Mouse (Mus musculus) hindbrain, embryonic 16.5 days (tissue): ENCODE results near the gene Plcb3. TPM values are rescaled to one million over a fixed set of nuclear protein-coding genes. Genes with fewer than 3 reads are reported as not detected.
A peak's percentile ranks its signal among the peaks of the same experiment; 100 is the strongest.

Source experiments
- ATAC-seq: fragments of 200-750 bp; cut with Nextera tagmentation; 2 replicates; pipeline ENCODE4 v1.8.0; 2017; ENCODE audit warnings: moderate TSS enrichment, moderate library complexity
- H3K27ac ChIP-seq: fragments of 300-500 bp; sonication (generic); 2 replicates; pipeline ENCODE4 v1.5.1; 2014; ENCODE audit warnings: low read depth, mild to moderate bottlenecking, control low read depth, low read length, moderate library complexity
- H3K27me3 ChIP-seq: fragments of 300-500 bp; sonication (generic); replicated peaks from 2 replicates; pipeline ENCODE4 v1.6.1; 2014; ENCODE audit warnings: low read length; ENCODE audit not compliant: control insufficient read depth, insufficient read depth
- H3K36me3 ChIP-seq: fragments of 300-500 bp; sonication (generic); 2 replicates; pipeline ENCODE4 v1.6.1; 2014; ENCODE audit warnings: mild to moderate bottlenecking, low read length, moderate library complexity, mixed read lengths; ENCODE audit not compliant: control insufficient read depth, insufficient read depth
- H3K4me1 ChIP-seq: fragments of 300-500 bp; sonication (generic); 2 replicates; pipeline ENCODE4 v1.6.1; 2014; ENCODE audit warnings: low read depth, low read length; ENCODE audit not compliant: control insufficient read depth, insufficient read depth
- H3K4me2 ChIP-seq: fragments of 300-500 bp; sonication (generic); 2 replicates; pipeline ENCODE4 v1.6.1; 2014; ENCODE audit warnings: mild to moderate bottlenecking, low read length, control low read depth, moderate library complexity
- H3K4me3 ChIP-seq: fragments of 300-500 bp; sonication (generic); 2 replicates; pipeline ENCODE4 v1.5.1; 2014; ENCODE audit warnings: mild to moderate bottlenecking, low read length, control low read depth, moderate library complexity
- H3K9ac ChIP-seq: fragments of 300-500 bp; sonication (generic); 2 replicates; pipeline ENCODE4 v1.6.1; 2014; ENCODE audit warnings: low read depth, mild to moderate bottlenecking, control low read depth, low read length, moderate library complexity
- H3K9me3 ChIP-seq: fragments of 300-500 bp; sonication (generic); 2 replicates; pipeline ENCODE4 v1.6.1; 2014; ENCODE audit warnings: mild to moderate bottlenecking, low read length, moderate library complexity; ENCODE audit not compliant: control insufficient read depth
- WGBS: fragments of 180-500 bp; shearing (Covaris S2); extraction: QIAGEN DNeasy Blood & Tissue Kit; methylation state at CpG from one replicate; pipeline ENCODE4 v1.1.7; 2014; 5-methylcytosine and 5-hydroxymethylcytosine counted together
- polyA plus RNA-seq: library from polyadenylated mRNA; unstranded; fragments of >200 nt; fragmentation: Nextera tagmentation; extraction: Ambion mirVana; gene quantifications from 2 replicates; pipeline ENCODE4 v1.2.1, GENCODE M21; 2015

Gene Plcb3
- polyA plus RNA-seq, 1 experiment from 2014 or later = 13.8 TPM

DNA sequence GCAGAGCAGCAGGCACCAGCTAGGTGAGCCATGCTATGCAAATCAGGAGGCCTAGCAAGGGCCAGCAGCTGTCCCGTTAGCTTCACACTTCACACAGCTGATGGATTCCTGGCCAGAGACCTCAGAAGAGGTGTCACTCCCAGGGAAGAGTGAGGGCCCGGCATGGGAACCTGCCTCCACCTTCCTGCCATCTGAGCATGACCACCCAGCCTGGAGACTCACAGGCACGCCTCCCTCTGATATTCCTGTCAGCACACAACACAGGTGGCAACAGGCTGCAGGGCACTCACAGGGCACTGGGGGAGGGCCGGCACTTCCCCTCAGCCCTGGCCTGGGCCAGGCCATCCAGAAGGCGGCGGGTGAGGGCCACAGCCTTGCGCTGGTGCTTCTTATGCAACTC is 20.8 kb downstream of the Plcb3 start:
- no peaks in the 10 kb centered on the region for H3K9me3 ChIP-seq
- H3K36me3 ChIP-seq = peaks cover 6% of the 10 kb centered on the region; the same call in 1 of the 2 replicates
- peaks cover 11% of the 10 kb centered on the region for H3K4me1 ChIP-seq
- no peak overlapping the region for H3K4me3 ChIP-seq
- ATAC-seq = no peak
- H3K27me3 ChIP-seq = no peaks in the 10 kb centered on the region
- no peak overlapping the region for H3K9ac ChIP-seq
- 96% methylated on average over 7 of the region's 7 CpGs for WGBS
- no peak overlapping the region for H3K4me2 ChIP-seq
- H3K27ac ChIP-seq = no peak overlapping the region

DNA sequence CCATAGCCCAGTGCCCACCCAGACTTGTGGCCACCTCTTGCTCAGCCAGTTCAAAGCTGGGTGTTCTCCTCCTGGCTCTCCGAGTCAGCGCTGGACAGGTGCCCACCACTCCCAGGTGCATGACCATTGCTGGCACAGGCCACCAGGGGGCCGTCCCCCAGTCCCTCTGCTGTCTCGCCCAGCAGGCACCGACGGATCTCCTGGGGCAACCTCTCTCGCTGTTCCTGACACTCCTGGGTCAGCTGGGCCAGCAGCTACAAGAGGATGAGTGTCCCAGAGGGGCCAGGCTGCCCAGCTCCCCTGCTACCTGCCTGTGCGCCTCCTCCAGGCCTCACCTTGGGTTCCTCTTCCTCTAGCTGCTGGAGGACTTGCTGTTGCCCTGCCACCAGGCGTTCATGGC is 22.2 kb downstream of the Plcb3 start:
- no peak for ATAC-seq
- 56% methylated on average over 9 of the region's 9 CpGs for WGBS
- Histone ChIP-seq H3K27me3 (no peaks in the 10 kb centered on the region), H3K27ac (no peak overlapping the region), H3K9ac (no peak overlapping the region), H3K4me2 (no peak overlapping the region), H3K36me3 (peaks cover 6% of the 10 kb centered on the region; the same call in 1 of the 2 replicates), H3K4me1 (peaks cover 19% of the 10 kb centered on the region), H3K4me3 (no peak overlapping the region), H3K9me3 (no peaks in the 10 kb centered on the region)

DNA sequence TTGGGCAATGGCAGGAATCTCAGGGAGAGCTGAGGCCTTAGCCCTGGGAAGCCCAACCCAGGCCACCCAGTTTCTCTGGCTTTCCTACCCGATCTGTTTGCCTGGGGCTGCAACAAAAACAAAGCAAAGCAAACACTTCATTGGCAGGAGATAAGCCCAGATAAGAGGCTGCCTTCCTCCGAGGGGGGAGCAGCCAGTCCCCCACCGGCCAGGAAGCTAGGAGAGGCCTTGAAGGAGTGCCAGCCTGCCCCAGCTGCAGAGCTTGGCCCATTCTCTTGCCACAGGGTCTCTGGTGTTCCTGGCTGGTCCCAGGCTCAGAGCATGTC is 23.6 kb downstream of the Plcb3 start:
- Histone ChIP-seq H3K9me3 (no peaks in the 10 kb centered on the region), H3K27me3 (no peaks in the 10 kb centered on the region), H3K4me3 (peak overlapping the region; percentile 61; the same call in 1 of the 2 replicates), H3K36me3 (peaks cover 6% of the 10 kb centered on the region; the same call in 1 of the 2 replicates), H3K4me2 (peak overlapping the region; percentile 98), H3K27ac (peak overlapping the region; percentile 96), H3K4me1 (peaks cover 19% of the 10 kb centered on the region), H3K9ac (peak overlapping the region; percentile 77)
- ATAC-seq = no peak
- 36% methylated on average over 3 of the region's 3 CpGs for WGBS

DNA sequence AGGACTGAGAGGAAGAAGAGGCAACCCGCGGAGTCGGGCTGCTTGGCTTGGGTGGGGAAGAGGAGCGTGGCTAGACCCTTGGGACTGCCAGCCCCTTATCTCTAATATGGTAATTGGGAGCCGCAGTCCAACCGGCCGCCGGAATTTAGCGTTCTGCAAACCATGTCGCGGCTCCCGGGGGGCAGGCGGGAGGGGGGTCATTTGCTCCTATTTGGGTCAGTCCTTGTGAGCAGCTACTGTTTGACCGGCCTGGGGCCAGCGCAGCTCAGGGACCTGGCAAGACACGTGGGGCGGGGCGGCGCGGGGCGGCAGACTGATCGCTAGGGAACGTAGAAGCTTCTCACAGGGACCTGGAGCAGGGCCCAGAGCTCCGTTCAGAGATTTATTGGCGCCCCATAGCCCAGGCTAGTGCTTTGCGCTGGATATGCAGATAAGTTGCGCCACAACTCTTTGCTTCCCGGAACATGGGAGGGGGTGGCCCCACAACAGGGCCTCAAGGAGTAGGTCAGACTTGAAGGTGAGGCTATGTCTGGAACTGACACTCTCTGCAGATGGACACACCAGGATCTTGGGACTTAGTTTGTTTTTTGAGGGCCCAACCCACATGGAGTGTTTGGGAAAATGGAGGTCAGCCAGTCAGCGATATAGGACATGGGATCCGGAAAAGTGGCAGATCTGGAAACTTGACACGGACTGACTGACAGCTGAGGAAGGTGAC is 24.1 kb downstream of the Plcb3 start:
- WGBS = 3% methylated on average over 31 of the region's 31 CpGs
- Histone ChIP-seq H3K27me3 (no peaks in the 10 kb centered on the region), H3K27ac (peak overlapping the region; percentile 96), H3K4me1 (peaks cover 19% of the 10 kb centered on the region), H3K4me3 (peak overlapping the region; percentile 61), H3K4me2 (peak overlapping the region; percentile 98), H3K36me3 (peaks cover 6% of the 10 kb centered on the region), H3K9me3 (no peaks in the 10 kb centered on the region), H3K9ac (peak overlapping the region; percentile 77)
- peak; percentile 27 for ATAC-seq

DNA sequence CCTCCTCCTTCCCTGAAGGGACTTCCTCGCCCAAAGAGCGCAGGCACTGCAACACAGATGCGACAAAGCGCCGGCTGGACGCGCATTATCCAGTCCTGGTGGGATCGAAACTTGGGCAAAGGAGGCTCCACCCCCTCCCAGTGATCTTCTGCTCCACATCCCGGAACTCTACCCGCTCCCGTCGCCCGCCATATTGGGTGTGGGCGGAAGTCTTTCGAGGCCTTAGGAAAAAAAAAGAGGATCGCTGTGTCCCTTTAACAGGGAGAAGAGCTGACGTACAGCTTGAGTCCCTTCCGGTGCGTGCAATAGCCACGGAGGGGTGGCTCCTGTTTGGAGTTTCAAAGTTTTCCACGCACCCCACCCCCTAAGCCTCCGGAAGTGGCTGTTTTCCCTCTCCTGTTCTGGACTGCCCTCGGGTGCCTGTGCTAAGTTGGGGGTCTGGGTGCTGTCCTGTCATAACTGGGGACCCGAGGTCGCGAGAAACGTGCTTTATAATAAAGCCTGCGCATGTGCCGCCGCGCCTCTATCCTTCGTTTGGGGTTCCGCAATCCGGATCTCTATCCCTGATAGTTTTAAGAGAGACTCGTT is 24.8 kb downstream of the Plcb3 start:
- peak overlapping the region; percentile 98 for H3K4me2 ChIP-seq
- H3K4me1 ChIP-seq = peaks cover 19% of the 10 kb centered on the region
- ATAC-seq = peak; percentile 88
- under 1% methylated on average over 35 of the region's 35 CpGs for WGBS
- H3K9me3 ChIP-seq = no peaks in the 10 kb centered on the region
- H3K27ac ChIP-seq = peak overlapping the region; percentile 96
- peak overlapping the region; percentile 61 for H3K4me3 ChIP-seq
- no peaks in the 10 kb centered on the region for H3K27me3 ChIP-seq
- peak overlapping the region; percentile 81 for H3K9ac ChIP-seq
- H3K36me3 ChIP-seq = peaks cover 6% of the 10 kb centered on the region

DNA sequence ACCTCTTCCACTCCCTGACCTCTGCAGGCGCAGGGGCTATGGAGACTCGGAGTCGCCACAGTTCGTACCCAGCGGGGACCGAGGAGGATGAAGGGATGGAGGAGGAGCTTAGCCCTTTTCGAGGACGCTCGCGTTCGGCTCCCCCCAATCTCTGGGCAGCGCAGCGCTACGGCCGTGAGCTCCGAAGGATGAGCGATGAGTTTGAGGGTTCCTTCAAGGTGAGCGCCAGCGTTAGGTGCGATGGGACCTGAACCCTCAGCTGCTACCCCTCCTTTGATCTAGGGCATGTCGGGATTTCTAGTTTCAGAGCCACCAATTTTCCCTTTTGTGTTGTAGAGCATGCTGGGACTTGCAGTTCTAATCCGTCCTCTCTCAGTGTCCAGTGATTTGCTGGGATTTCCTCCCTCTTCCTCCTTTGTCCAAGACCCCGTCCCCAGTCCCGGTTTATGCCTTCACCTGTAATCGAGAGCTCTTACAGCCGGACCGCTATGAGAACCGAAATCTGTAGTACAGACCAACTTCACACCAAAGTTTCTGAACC is 25.6 kb downstream of the Plcb3 start:
- H3K36me3 ChIP-seq = peaks cover 4% of the 10 kb centered on the region; the same call in 1 of the 2 replicates
- H3K27me3 ChIP-seq = no peaks in the 10 kb centered on the region
- WGBS = 0% methylated on average over 28 of the region's 28 CpGs
- H3K9ac ChIP-seq = peak overlapping the region; percentile 81
- peaks cover 19% of the 10 kb centered on the region for H3K4me1 ChIP-seq
- peak overlapping the region; percentile 96 for H3K27ac ChIP-seq
- H3K9me3 ChIP-seq = no peaks in the 10 kb centered on the region
- ATAC-seq = peak; percentile 40
- peak overlapping the region; percentile 98 for H3K4me2 ChIP-seq
- peak overlapping the region; percentile 61 for H3K4me3 ChIP-seq

DNA sequence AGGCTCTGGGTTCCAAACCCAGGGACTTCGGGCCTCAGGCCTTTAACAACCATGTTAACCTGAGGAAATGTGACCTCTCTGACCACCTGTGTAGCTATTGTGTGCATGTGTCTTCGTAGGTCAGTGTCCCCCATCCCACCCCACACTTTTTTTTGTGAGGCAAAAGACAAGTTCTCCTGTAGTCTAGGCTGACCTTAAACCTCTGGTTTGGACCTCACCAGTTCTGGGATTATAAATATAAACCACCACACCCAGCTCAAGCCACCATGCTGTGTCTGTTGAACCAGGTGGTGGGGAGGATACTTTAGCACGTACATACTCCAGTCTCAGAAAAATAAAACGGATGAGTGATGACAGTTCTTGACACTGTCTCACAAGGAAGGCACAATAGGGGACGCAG is 26.3 kb downstream of the Plcb3 start:
- 37% methylated on average over 5 of the region's 5 CpGs for WGBS

DNA sequence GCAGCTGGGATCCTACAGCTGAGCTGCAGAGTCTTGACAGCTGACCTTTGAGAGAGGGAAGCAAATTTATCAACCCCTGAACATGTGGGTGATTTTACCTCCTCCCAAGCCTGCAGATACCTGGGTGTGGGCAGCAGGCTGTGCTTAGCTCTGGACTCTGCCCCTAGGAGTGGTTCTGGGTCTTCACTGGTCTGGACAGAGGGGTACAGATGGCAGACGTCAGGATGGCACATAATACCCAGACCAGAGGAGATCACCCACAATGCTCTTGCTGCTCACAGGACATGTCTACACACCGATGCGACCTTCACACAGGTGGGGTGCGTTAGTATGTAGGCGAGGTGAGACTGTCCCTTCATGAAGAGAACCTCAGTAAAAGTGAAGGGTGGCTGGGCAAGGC is 26.7 kb downstream of the Plcb3 start:
- Histone ChIP-seq H3K4me2 (no peak overlapping the region), H3K36me3 (no peaks in the 10 kb centered on the region; the same call in 1 of the 2 replicates), H3K9ac (no peak overlapping the region), H3K27me3 (no peaks in the 10 kb centered on the region), H3K4me1 (peaks cover 19% of the 10 kb centered on the region), H3K27ac (no peak overlapping the region), H3K4me3 (no peak overlapping the region), H3K9me3 (no peaks in the 10 kb centered on the region)
- ATAC-seq = no peak
- 92% methylated on average over 5 of the region's 5 CpGs for WGBS

More for the DNA sequence above, 26.3 kb downstream of the Plcb3 start:
- peak overlapping the region; percentile 96 for H3K27ac ChIP-seq
- no peaks in the 10 kb centered on the region for H3K27me3 ChIP-seq
- peaks cover 19% of the 10 kb centered on the region for H3K4me1 ChIP-seq
- H3K4me3 ChIP-seq = peak overlapping the region; percentile 61
- peak overlapping the region; percentile 81 for H3K9ac ChIP-seq
- H3K9me3 ChIP-seq = no peaks in the 10 kb centered on the region
- H3K4me2 ChIP-seq = peak overlapping the region; percentile 98
- ATAC-seq = no peak
- H3K36me3 ChIP-seq = no peaks in the 10 kb centered on the region; the same call in 1 of the 2 replicates

DNA sequence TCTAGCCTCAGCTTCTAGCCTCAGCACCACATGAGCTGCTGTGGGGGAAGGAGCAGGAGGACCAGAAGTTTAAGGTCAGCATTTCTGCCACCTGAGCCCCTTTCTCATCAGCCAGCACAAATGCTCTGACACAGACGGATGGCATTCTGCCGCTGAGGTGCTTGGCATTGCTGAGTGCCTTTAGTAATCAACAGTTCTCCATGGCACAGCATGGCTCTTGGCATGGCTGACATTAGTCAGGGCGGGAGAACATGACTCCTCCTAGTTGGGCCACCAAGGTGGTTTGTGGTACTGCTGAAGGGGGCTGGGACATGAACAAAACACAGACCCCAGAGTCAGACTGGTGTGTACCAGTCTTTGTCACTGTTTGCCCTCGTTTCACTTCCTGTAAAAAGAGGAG is 28.1 kb downstream of the Plcb3 start:
- Histone ChIP-seq H3K27ac (no peak overlapping the region), H3K4me2 (no peak overlapping the region), H3K4me3 (no peak overlapping the region), H3K9ac (no peak overlapping the region), H3K36me3 (no peaks in the 10 kb centered on the region; the same call in 1 of the 2 replicates), H3K9me3 (no peaks in the 10 kb centered on the region), H3K27me3 (no peaks in the 10 kb centered on the region), H3K4me1 (peaks cover 20% of the 10 kb centered on the region)
- ATAC-seq = no peak
- 64% methylated on average over 4 of the region's 4 CpGs for WGBS
